Mouse (Mus musculus): ENCODE results near the gene Gfi1b. TPM values are rescaled to one million over a fixed set of nuclear protein-coding genes. Genes with fewer than 3 reads are reported as not detected.

Gfi1b gene
- total and polyA plus RNA-seq, 2 experiments: not detected

- Histone ChIP-seq H3K9ac (ENCODE audit: low read depth, low read length) (no peak overlapping the region), H3K27me3 (ENCODE audit: control insufficient read depth, insufficient read depth, low read length) (no peaks in the 10 kb centered on the region), H3K79me2 (ENCODE audit: control insufficient read depth, insufficient read depth, low read length) (no peaks in the 10 kb centered on the region), H3K27ac (replicated peaks; ENCODE audit: insufficient read depth, low read depth, low read length) (peak overlapping the region; percentile 63; the same call in 1 of the 2 replicates), H3K36me3 (ENCODE audit: control insufficient read depth, insufficient read depth, low read length) (no peaks in the 10 kb centered on the region), H3K4me1 (ENCODE audit: control insufficient read depth, insufficient read depth, low read length) (peaks cover 6% of the 10 kb centered on the region), H3K4me3 (ENCODE audit: insufficient read depth, low read depth, low read length) (no peak overlapping the region)
- TF ChIP-seq POLR2A (IDR thresholded peaks at IDR 0.05; ENCODE audit: extremely low read depth, insufficient read depth, low read length) (no peak), CTCF (IDR thresholded peaks at IDR 0.05; ENCODE audit: low read depth, low read length) (no peak)
- 56% methylated on average over 1 of the region's 1 CpGs for WGBS
- peak; percentile 88 for DNase-seq (ENCODE audit: extremely low read depth, low read depth, low spot score)
These were observed 10.8 kb upstream of the Gfi1b start for GRCm38 (mm10) chr2:28632626-28633025.

- no peaks in the 10 kb centered on the region for H3K36me3 ChIP-seq (ENCODE audit: control insufficient read depth, insufficient read depth, low read length)
- peaks cover 6% of the 10 kb centered on the region for H3K4me1 ChIP-seq (ENCODE audit: control insufficient read depth, insufficient read depth, low read length)
- H3K9ac ChIP-seq (ENCODE audit: low read depth, low read length): no peak overlapping the region
- no peaks in the 10 kb centered on the region for H3K79me2 ChIP-seq (ENCODE audit: control insufficient read depth, insufficient read depth, low read length)
- TF ChIP-seq POLR2A (IDR thresholded peaks at IDR 0.05; ENCODE audit: extremely low read depth, insufficient read depth, low read length): no peak
- DNase-seq (ENCODE audit: extremely low read depth, low read depth, low spot score): peak; percentile 96
- no peaks in the 10 kb centered on the region for H3K27me3 ChIP-seq (ENCODE audit: control insufficient read depth, insufficient read depth, low read length)
- peak overlapping the region; percentile 14; the same call in 1 of the 2 replicates for H3K27ac ChIP-seq (replicated peaks; ENCODE audit: insufficient read depth, low read depth, low read length)
- H3K4me3 ChIP-seq (ENCODE audit: insufficient read depth, low read depth, low read length): no peak overlapping the region
- 21% methylated on average over 4 of the region's 4 CpGs for WGBS
These were observed 8.2 kb upstream of the Gfi1b start for GRCm38 (mm10) chr2:28629911-28630381.

- DNase-seq (ENCODE audit: extremely low read depth, low read depth, low spot score): no peak
- peaks cover 5% of the 10 kb centered on the region for H3K4me1 ChIP-seq (ENCODE audit: control insufficient read depth, insufficient read depth, low read length)
- no peak overlapping the region for H3K4me3 ChIP-seq (ENCODE audit: insufficient read depth, low read depth, low read length)
- no peak overlapping the region for H3K27ac ChIP-seq (replicated peaks; ENCODE audit: insufficient read depth, low read depth, low read length)
- no peak for TF ChIP-seq POLR2A (IDR thresholded peaks at IDR 0.05; ENCODE audit: extremely low read depth, insufficient read depth, low read length)
- TF ChIP-seq CTCF (IDR thresholded peaks at IDR 0.05; ENCODE audit: low read depth, low read length): no peak
- H3K9ac ChIP-seq (ENCODE audit: low read depth, low read length): no peak overlapping the region
- 61% methylated on average over 2 of the region's 2 CpGs for WGBS
- H3K36me3 ChIP-seq (ENCODE audit: control insufficient read depth, insufficient read depth, low read length): no peaks in the 10 kb centered on the region
- H3K27me3 ChIP-seq (ENCODE audit: control insufficient read depth, insufficient read depth, low read length): no peaks in the 10 kb centered on the region
- no peaks in the 10 kb centered on the region for H3K79me2 ChIP-seq (ENCODE audit: control insufficient read depth, insufficient read depth, low read length)
These were observed 6.3 kb upstream of the Gfi1b start for GRCm38 (mm10) chr2:28628053-28628452.

DNA sequence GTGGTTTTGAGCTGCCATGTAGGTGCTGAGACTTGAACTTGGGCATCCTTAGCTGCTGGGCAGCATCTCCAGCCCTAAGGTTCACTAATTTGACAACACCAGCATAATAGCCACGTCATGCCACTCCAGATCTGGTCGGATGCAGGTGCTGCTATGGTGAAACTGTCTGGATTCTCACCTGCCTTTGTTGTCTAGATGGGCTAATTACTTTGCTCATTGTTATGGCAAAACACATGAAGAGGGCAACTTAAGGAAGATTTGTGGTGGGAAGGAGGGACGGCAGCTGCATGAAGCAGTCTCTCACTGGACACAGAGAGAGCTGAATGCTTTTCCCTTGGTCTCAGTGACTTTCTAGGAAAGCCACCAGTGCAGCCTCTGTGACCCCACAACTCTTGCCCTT, 4.3 kb upstream of the Gfi1b start:
- H3K4me3 ChIP-seq (ENCODE audit: insufficient read depth, low read depth, low read length): no peak overlapping the region
- H3K79me2 ChIP-seq (ENCODE audit: control insufficient read depth, insufficient read depth, low read length): no peaks in the 10 kb centered on the region
- no peaks in the 10 kb centered on the region for H3K36me3 ChIP-seq (ENCODE audit: control insufficient read depth, insufficient read depth, low read length)
- peaks cover 2% of the 10 kb centered on the region for H3K4me1 ChIP-seq (ENCODE audit: control insufficient read depth, insufficient read depth, low read length)
- H3K9ac ChIP-seq (ENCODE audit: low read depth, low read length): no peak overlapping the region
- no peak for TF ChIP-seq POLR2A (IDR thresholded peaks at IDR 0.05; ENCODE audit: extremely low read depth, insufficient read depth, low read length)
- WGBS: 92% methylated on average over 3 of the region's 3 CpGs
- H3K27ac ChIP-seq (replicated peaks; ENCODE audit: insufficient read depth, low read depth, low read length): no peak overlapping the region
- H3K27me3 ChIP-seq (ENCODE audit: control insufficient read depth, insufficient read depth, low read length): no peaks in the 10 kb centered on the region
- DNase-seq (ENCODE audit: extremely low read depth, low read depth, low spot score): no peak

DNA sequence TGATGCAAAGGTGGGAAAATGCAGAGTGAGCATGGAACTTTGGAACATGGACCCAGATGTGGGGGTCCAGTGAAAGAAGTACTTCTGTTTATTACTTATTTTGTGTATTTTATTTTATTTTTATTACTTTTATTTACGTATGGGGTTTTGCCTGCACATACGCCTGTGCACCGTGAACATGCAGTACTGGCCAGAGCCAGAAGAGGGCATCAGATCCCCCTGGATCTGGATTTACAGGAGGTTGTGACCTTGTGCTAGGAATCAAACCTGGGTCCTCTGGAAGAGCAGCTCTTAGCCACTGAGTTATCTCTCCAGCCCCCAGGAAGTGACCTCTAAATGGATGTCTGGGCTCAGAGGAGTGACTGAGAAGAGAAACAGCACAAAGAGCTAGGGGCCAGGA, 3.1 kb upstream of the Gfi1b start:
- H3K79me2 ChIP-seq (ENCODE audit: control insufficient read depth, insufficient read depth, low read length): no peaks in the 10 kb centered on the region
- no peak overlapping the region for H3K9ac ChIP-seq (ENCODE audit: low read depth, low read length)
- WGBS: 95% methylated on average over 3 of the region's 3 CpGs
- H3K27ac ChIP-seq (replicated peaks; ENCODE audit: insufficient read depth, low read depth, low read length): no peak overlapping the region
- TF ChIP-seq POLR2A (IDR thresholded peaks at IDR 0.05; ENCODE audit: extremely low read depth, insufficient read depth, low read length): no peak
- peak; percentile 24; the same call in 1 of the 2 replicates for TF ChIP-seq CTCF (IDR thresholded peaks at IDR 0.05; ENCODE audit: low read depth, low read length)
- no peak for DNase-seq (ENCODE audit: extremely low read depth, low read depth, low spot score)
- H3K27me3 ChIP-seq (ENCODE audit: control insufficient read depth, insufficient read depth, low read length): no peaks in the 10 kb centered on the region; the same call in 1 of the 2 replicates
- H3K36me3 ChIP-seq (ENCODE audit: control insufficient read depth, insufficient read depth, low read length): no peaks in the 10 kb centered on the region
- H3K4me1 ChIP-seq (ENCODE audit: control insufficient read depth, insufficient read depth, low read length): no peaks in the 10 kb centered on the region; the same call in 1 of the 2 replicates
- H3K4me3 ChIP-seq (ENCODE audit: insufficient read depth, low read depth, low read length): no peak overlapping the region

- 21% methylated on average over 10 of the region's 10 CpGs for WGBS
- no peak for DNase-seq (ENCODE audit: extremely low read depth, low read depth, low spot score)
- no peaks in the 10 kb centered on the region for H3K79me2 ChIP-seq (ENCODE audit: control insufficient read depth, insufficient read depth, low read length)
- TF ChIP-seq CTCF (IDR thresholded peaks at IDR 0.05; ENCODE audit: low read depth, low read length): peak; percentile 85
- TF ChIP-seq POLR2A (IDR thresholded peaks at IDR 0.05; ENCODE audit: extremely low read depth, insufficient read depth, low read length): no peak
- no peaks in the 10 kb centered on the region for H3K36me3 ChIP-seq (ENCODE audit: control insufficient read depth, insufficient read depth, low read length)
- no peak overlapping the region for H3K27ac ChIP-seq (replicated peaks; ENCODE audit: insufficient read depth, low read depth, low read length)
- H3K4me1 ChIP-seq (ENCODE audit: control insufficient read depth, insufficient read depth, low read length): peaks cover 11% of the 10 kb centered on the region
- H3K27me3 ChIP-seq (ENCODE audit: control insufficient read depth, insufficient read depth, low read length): no peaks in the 10 kb centered on the region; the same call in 1 of the 2 replicates
- H3K4me3 ChIP-seq (ENCODE audit: insufficient read depth, low read depth, low read length): no peak overlapping the region
- no peak overlapping the region for H3K9ac ChIP-seq (ENCODE audit: low read depth, low read length)
These were observed 841 bp upstream of the Gfi1b start for GRCm38 (mm10) chr2:28622521-28623124.

Measured in liver, adult 2 months (tissue).